Mouse (Mus musculus) embryonic facial prominence, embryonic 12.5 days (tissue): ENCODE measurements at regions not wholly inside any gene's neighbourhood (a gene's known extent, or its start where the extent isn't known, plus 50 kb on each side); places are given as distances from the start of the nearest gene placed in this dataset.

Source experiments
- ATAC-seq: fragments of 200-750 bp; cut with Nextera tagmentation; 2 replicates; pipeline ENCODE4 v1.8.0; 2017; ENCODE audit not compliant: insufficient number of reproducible peaks, insufficient read depth, low FRiP score, low TSS enrichment
- H3K27ac ChIP-seq: fragments of 300-500 bp; sonication (generic); 2 replicates; pipeline ENCODE4 v1.5.1; 2016; ENCODE audit warnings: mild to moderate bottlenecking
- H3K27me3 ChIP-seq: fragments of 300-500 bp; sonication (generic); 2 replicates; pipeline ENCODE4 v1.6.1; 2016; ENCODE audit warnings: mild to moderate bottlenecking, moderate library complexity
- H3K36me3 ChIP-seq: fragments of 300-500 bp; sonication (generic); 2 replicates; pipeline ENCODE4 v1.6.1; 2016; ENCODE audit warnings: mild to moderate bottlenecking
- H3K4me1 ChIP-seq: fragments of 300-500 bp; sonication (generic); 2 replicates; pipeline ENCODE4 v1.6.1; 2016
- H3K4me2 ChIP-seq: fragments of 300-500 bp; sonication (generic); replicated peaks from 2 replicates; pipeline ENCODE4 v1.6.1; 2016; ENCODE audit warnings: mild to moderate bottlenecking, moderate library complexity
- H3K4me3 ChIP-seq: fragments of 300-500 bp; sonication (generic); 2 replicates; pipeline ENCODE4 v1.5.1; 2016; ENCODE audit warnings: mild to moderate bottlenecking
- H3K9ac ChIP-seq: fragments of 300-500 bp; sonication (generic); 2 replicates; pipeline ENCODE4 v1.6.1; 2016; ENCODE audit warnings: mild to moderate bottlenecking, moderate library complexity
- H3K9me3 ChIP-seq: fragments of 300-500 bp; sonication (generic); 2 replicates; pipeline ENCODE4 v1.6.1; 2016; ENCODE audit warnings: mild to moderate bottlenecking, moderate library complexity
- WGBS: fragments of 180-500 bp; shearing (Covaris S2); methylation state at CpG from one replicate; pipeline ENCODE4 v1.1.7; 2016; 5-methylcytosine and 5-hydroxymethylcytosine counted together

GRCm38 (mm10) chr8:35020480-35020879 lies 745.1 kb upstream of the Gm19410 start:
- no peaks in the 10 kb centered on the region for H3K36me3 ChIP-seq
- H3K27me3 ChIP-seq, result no peaks in the 10 kb centered on the region
- no peaks in the 10 kb centered on the region for H3K9me3 ChIP-seq
- H3K27ac ChIP-seq, result peak overlapping the region; percentile 67; the same call in 1 of the 2 replicates
- no peaks in the 10 kb centered on the region for H3K4me1 ChIP-seq
- no peak for ATAC-seq
- WGBS, result 72% methylated on average over 8 of the region's 8 CpGs
- no peak overlapping the region for H3K4me3 ChIP-seq
- H3K4me2 ChIP-seq, result no peak overlapping the region
- H3K9ac ChIP-seq, result no peak overlapping the region

- no peak for ATAC-seq
- no peaks in the 10 kb centered on the region for H3K27me3 ChIP-seq
These were observed 742.9 kb upstream of the Gm19410 start for GRCm38 (mm10) chr8:35022649-35023048.

GRCm38 (mm10) chr8:35047798-35048197 lies 717.8 kb upstream of the Gm19410 start:
- no peaks in the 10 kb centered on the region for H3K9me3 ChIP-seq
- H3K9ac ChIP-seq, result no peak overlapping the region
- no peak overlapping the region for H3K27ac ChIP-seq
- H3K36me3 ChIP-seq, result no peaks in the 10 kb centered on the region
- WGBS, result 82% methylated on average over 3 of the region's 3 CpGs
- H3K4me2 ChIP-seq, result no peak overlapping the region
- no peaks in the 10 kb centered on the region for H3K27me3 ChIP-seq
- no peaks in the 10 kb centered on the region for H3K4me1 ChIP-seq
- no peak overlapping the region for H3K4me3 ChIP-seq
- no peak for ATAC-seq

More at GRCm38 (mm10) chr8:35022649-35023048, 742.9 kb upstream of the Gm19410 start:
- 47% methylated on average over 6 of the region's 6 CpGs for WGBS
- Histone ChIP-seq H3K27ac (no peak overlapping the region), H3K36me3 (no peaks in the 10 kb centered on the region), H3K4me3 (no peak overlapping the region), H3K4me2 (no peak overlapping the region), H3K4me1 (no peaks in the 10 kb centered on the region), H3K9ac (no peak overlapping the region), H3K9me3 (no peaks in the 10 kb centered on the region)

- H3K4me3 ChIP-seq, result no peak overlapping the region
- no peaks in the 10 kb centered on the region for H3K4me1 ChIP-seq
- 86% methylated on average over 4 of the region's 4 CpGs for WGBS
- H3K27ac ChIP-seq, result no peak overlapping the region
- H3K9ac ChIP-seq, result no peak overlapping the region
- H3K27me3 ChIP-seq, result no peaks in the 10 kb centered on the region
- ATAC-seq, result no peak
- no peaks in the 10 kb centered on the region for H3K9me3 ChIP-seq
- H3K4me2 ChIP-seq, result no peak overlapping the region
- H3K36me3 ChIP-seq, result no peaks in the 10 kb centered on the region
These were observed 712.1 kb upstream of the Gm19410 start for GRCm38 (mm10) chr8:35053444-35053843.

GRCm38 (mm10) chr8:35061048-35061447 lies 704.5 kb upstream of the Gm19410 start:
- no peak overlapping the region for H3K9ac ChIP-seq
- no peaks in the 10 kb centered on the region for H3K4me1 ChIP-seq
- H3K27ac ChIP-seq, result no peak overlapping the region
- no peaks in the 10 kb centered on the region for H3K27me3 ChIP-seq
- WGBS, result 82% methylated on average over 5 of the region's 5 CpGs
- no peak for ATAC-seq
- H3K36me3 ChIP-seq, result no peaks in the 10 kb centered on the region
- H3K4me3 ChIP-seq, result no peak overlapping the region
- H3K9me3 ChIP-seq, result no peaks in the 10 kb centered on the region
- no peak overlapping the region for H3K4me2 ChIP-seq

- H3K4me2 ChIP-seq, result no peak overlapping the region
- H3K9me3 ChIP-seq, result no peaks in the 10 kb centered on the region
- H3K36me3 ChIP-seq, result no peaks in the 10 kb centered on the region
- no peaks in the 10 kb centered on the region for H3K4me1 ChIP-seq
- ATAC-seq, result no peak
- H3K9ac ChIP-seq, result no peak overlapping the region
- H3K4me3 ChIP-seq, result no peak overlapping the region
- 91% methylated on average over 2 of the region's 2 CpGs for WGBS
- H3K27me3 ChIP-seq, result no peaks in the 10 kb centered on the region
- no peak overlapping the region for H3K27ac ChIP-seq
These were observed 697.4 kb upstream of the Gm19410 start for GRCm38 (mm10) chr8:35068228-35068627.

GRCm38 (mm10) chr8:35070246-35070989 lies 695.2 kb upstream of the Gm19410 start:
- Histone ChIP-seq H3K27me3 (no peaks in the 10 kb centered on the region), H3K27ac (no peak overlapping the region), H3K36me3 (no peaks in the 10 kb centered on the region), H3K9ac (no peak overlapping the region), H3K4me1 (no peaks in the 10 kb centered on the region), H3K4me2 (no peak overlapping the region), H3K4me3 (no peak overlapping the region), H3K9me3 (no peaks in the 10 kb centered on the region)
- no peak for ATAC-seq
- WGBS, result 64% methylated on average over 7 of the region's 7 CpGs

- Histone ChIP-seq H3K4me1 (no peaks in the 10 kb centered on the region), H3K36me3 (no peaks in the 10 kb centered on the region), H3K27ac (no peak overlapping the region), H3K4me3 (no peak overlapping the region), H3K27me3 (no peaks in the 10 kb centered on the region), H3K4me2 (no peak overlapping the region), H3K9me3 (no peaks in the 10 kb centered on the region), H3K9ac (no peak overlapping the region)
- no peak for ATAC-seq
- WGBS, result 88% methylated on average over 10 of the region's 10 CpGs
These were observed 689.6 kb upstream of the Gm19410 start for GRCm38 (mm10) chr8:35075971-35076370.

- 41% methylated on average over 1 of the region's 1 CpGs for WGBS
- no peaks in the 10 kb centered on the region for H3K9me3 ChIP-seq
- H3K4me2 ChIP-seq, result no peak overlapping the region
- H3K27me3 ChIP-seq, result no peaks in the 10 kb centered on the region
- no peak for ATAC-seq
- no peak overlapping the region for H3K4me3 ChIP-seq
- H3K4me1 ChIP-seq, result no peaks in the 10 kb centered on the region
- no peaks in the 10 kb centered on the region for H3K36me3 ChIP-seq
- no peak overlapping the region for H3K9ac ChIP-seq
- no peak overlapping the region for H3K27ac ChIP-seq
These were observed 682.4 kb upstream of the Gm19410 start for GRCm38 (mm10) chr8:35083161-35083560.

- no peak overlapping the region for H3K4me3 ChIP-seq
- no peaks in the 10 kb centered on the region for H3K36me3 ChIP-seq
- ATAC-seq, result no peak
- H3K27me3 ChIP-seq, result no peaks in the 10 kb centered on the region
- 91% methylated on average over 2 of the region's 2 CpGs for WGBS
- H3K4me2 ChIP-seq, result no peak overlapping the region
- no peak overlapping the region for H3K27ac ChIP-seq
- no peaks in the 10 kb centered on the region for H3K9me3 ChIP-seq
- no peak overlapping the region for H3K9ac ChIP-seq
- no peaks in the 10 kb centered on the region for H3K4me1 ChIP-seq
These were observed 678.5 kb upstream of the Gm19410 start for GRCm38 (mm10) chr8:35087070-35087469.

GRCm38 (mm10) chr8:35088380-35089244 lies 677.0 kb upstream of the Gm19410 start:
- Histone ChIP-seq H3K9ac (no peak overlapping the region), H3K27me3 (no peaks in the 10 kb centered on the region), H3K4me1 (no peaks in the 10 kb centered on the region), H3K36me3 (no peaks in the 10 kb centered on the region), H3K4me2 (no peak overlapping the region), H3K4me3 (no peak overlapping the region), H3K27ac (no peak overlapping the region), H3K9me3 (no peaks in the 10 kb centered on the region)
- 75% methylated on average over 18 of the region's 18 CpGs for WGBS
- ATAC-seq, result no peak

- no peak overlapping the region for H3K9ac ChIP-seq
- no peaks in the 10 kb centered on the region for H3K4me1 ChIP-seq
- no peak for ATAC-seq
- H3K27me3 ChIP-seq, result no peaks in the 10 kb centered on the region
- no peaks in the 10 kb centered on the region for H3K36me3 ChIP-seq
- no peak overlapping the region for H3K27ac ChIP-seq
- 90% methylated on average over 8 of the region's 8 CpGs for WGBS
- H3K4me2 ChIP-seq, result no peak overlapping the region
- H3K9me3 ChIP-seq, result no peaks in the 10 kb centered on the region
- H3K4me3 ChIP-seq, result no peak overlapping the region
These were observed 676.1 kb upstream of the Gm19410 start for GRCm38 (mm10) chr8:35089519-35089918.
